Mouse (Mus musculus): ENCODE data around the gene Clrn3.
A peak's percentile ranks its signal among the peaks of the same experiment; 100 is the strongest.

Gene Clrn3

GRCm38 (mm10) chr7:135486645-135487382 is 41.6 kb downstream of the Clrn3 start:
- no peak for DNase-seq (ENCODE audit: extremely low spot score)

GRCm38 (mm10) chr7:135485796-135486410 is 42.6 kb downstream of the Clrn3 start:
- peak; percentile 59 for DNase-seq (ENCODE audit: extremely low spot score)

GRCm38 (mm10) chr7:135485116-135485795 is 43.2 kb downstream of the Clrn3 start:
- no peak for DNase-seq (ENCODE audit: extremely low spot score)

GRCm38 (mm10) chr7:135484341-135484740 is 44.1 kb downstream of the Clrn3 start:
- no peak for DNase-seq (ENCODE audit: extremely low spot score)

GRCm38 (mm10) chr7:135483751-135484150 is 44.7 kb downstream of the Clrn3 start:
- DNase-seq (ENCODE audit: extremely low spot score): no peak

- DNase-seq (ENCODE audit: extremely low spot score): no peak
Observed at GRCm38 (mm10) chr7:135481150-135481549, 47.3 kb downstream of the Clrn3 start.

- DNase-seq (ENCODE audit: extremely low spot score): no peak
Observed at GRCm38 (mm10) chr7:135479912-135480311, 48.5 kb downstream of the Clrn3 start.

GRCm38 (mm10) chr7:135479322-135479880 is 49.1 kb downstream of the Clrn3 start:
- no peak for DNase-seq (ENCODE audit: extremely low spot score)

- peak; percentile 47 for DNase-seq (ENCODE audit: extremely low spot score)
Observed at GRCm38 (mm10) chr7:135477256-135477655, 51.2 kb downstream of the Clrn3 start.

GRCm38 (mm10) chr7:135475981-135476380 is 52.5 kb downstream of the Clrn3 start:
- no peak for DNase-seq (ENCODE audit: extremely low spot score)

- DNase-seq (ENCODE audit: extremely low spot score): no peak
Observed at GRCm38 (mm10) chr7:135470319-135470718, 58.1 kb downstream of the Clrn3 start.

- peak; percentile 45 for DNase-seq (ENCODE audit: extremely low spot score)
Observed at GRCm38 (mm10) chr7:135468631-135469030, 59.8 kb downstream of the Clrn3 start.

GRCm38 (mm10) chr7:135465293-135465692 is 63.2 kb downstream of the Clrn3 start:
- DNase-seq (ENCODE audit: extremely low spot score): no peak

GRCm38 (mm10) chr7:135464689-135465259 is 63.7 kb downstream of the Clrn3 start:
- DNase-seq (ENCODE audit: extremely low spot score): peak; percentile 71

All from embryo, embryonic 9.5 days (tissue).